Mouse (Mus musculus): Measurements from ENCODE around the gene Pla2g3.

The Pla2g3 gene

GRCm38 (mm10) chr11:3519051-3519726 is 31.1 kb downstream of the Pla2g3 start:
- in situ Hi-C loops (cut with MboI, MseI): loop anchor here (10.0 kb wide), 1 partner anchor 54 kb away; no protein-coding TSS in a partner anchor

DNA sequence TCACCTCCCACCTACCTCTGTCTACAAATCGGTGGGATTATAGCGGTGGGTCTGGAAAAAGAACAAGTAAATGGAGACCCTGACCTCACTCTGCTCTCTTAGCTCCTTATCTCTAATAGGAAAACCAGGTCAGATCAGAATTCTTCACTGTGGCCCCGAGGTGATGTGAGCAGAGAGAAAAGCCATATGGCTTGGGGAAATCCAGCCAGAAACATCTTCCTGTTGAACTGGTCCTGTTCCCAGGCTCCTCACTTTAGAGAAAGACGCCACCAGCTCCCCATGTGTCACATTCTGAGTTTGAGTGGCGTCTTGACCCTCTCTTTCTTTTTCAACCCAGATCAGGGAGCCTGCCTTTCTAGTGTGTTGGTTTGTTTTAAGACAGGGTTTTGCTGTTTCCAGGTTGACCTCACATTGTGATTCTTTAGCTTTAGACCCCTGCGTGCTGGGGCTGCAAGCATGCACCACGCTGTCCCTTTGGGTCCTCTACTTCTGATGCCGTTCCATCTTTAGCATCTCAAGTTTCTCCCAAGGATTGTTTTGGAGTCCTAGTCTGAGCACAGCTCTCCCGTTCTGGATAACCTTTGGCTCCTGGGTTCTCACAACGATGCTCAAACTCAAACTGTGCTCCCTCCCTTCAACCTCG is 31.8 kb downstream of the Pla2g3 start:
- in situ Hi-C loops (cut with MboI, MseI): loop anchor here (10.0 kb wide), 1 partner anchor 55 kb away; no protein-coding TSS in a partner anchor

- in situ Hi-C loops (cut with MboI, MseI): no loop called here
These were observed 32.8 kb downstream of the Pla2g3 start for GRCm38 (mm10) chr11:3520919-3521318.

DNA sequence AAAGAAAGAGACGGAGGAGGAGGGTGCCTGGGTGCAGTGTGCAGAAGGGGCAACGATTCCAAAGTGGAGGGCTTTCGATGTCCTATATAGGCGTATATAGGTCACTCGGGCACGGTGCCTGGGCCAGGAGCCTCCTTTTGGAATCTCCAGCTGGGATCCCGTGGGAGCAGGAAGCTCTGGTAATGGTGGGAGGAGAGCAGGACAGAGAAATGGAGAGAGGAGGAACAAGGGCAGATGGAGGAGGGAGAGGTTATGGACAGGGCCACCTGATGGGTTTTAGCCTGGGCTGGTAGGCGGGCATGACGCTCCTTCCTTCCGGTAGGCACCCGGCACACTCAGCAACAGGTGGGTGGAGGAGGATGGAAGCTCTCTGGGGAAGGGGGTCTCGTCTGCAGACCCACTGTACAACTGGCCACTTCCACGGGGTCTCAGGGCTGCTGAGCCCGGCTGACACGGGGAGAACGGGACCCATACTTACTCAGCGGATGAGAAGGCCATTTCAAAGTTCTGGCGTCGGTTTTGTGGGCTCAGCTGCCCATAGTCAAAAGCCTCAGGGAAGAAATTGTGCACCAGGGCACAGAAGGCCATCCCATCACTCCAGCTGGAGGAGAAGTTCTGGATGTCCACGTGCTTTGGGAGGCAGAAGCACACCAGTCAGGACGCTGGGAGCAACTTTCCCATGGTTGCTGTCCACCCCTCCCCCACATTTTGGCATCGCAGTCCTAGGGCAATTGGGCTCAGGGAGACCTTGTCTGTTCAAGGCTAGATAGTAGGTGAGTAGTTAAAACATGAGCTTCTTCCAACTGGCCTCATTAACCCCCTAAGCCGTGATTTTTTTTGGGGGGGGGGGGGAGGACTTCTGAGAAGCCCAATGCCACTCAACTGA is 33.5 kb downstream of the Pla2g3 start:
- in situ Hi-C loops (cut with MboI, MseI): no loop called here

DNA sequence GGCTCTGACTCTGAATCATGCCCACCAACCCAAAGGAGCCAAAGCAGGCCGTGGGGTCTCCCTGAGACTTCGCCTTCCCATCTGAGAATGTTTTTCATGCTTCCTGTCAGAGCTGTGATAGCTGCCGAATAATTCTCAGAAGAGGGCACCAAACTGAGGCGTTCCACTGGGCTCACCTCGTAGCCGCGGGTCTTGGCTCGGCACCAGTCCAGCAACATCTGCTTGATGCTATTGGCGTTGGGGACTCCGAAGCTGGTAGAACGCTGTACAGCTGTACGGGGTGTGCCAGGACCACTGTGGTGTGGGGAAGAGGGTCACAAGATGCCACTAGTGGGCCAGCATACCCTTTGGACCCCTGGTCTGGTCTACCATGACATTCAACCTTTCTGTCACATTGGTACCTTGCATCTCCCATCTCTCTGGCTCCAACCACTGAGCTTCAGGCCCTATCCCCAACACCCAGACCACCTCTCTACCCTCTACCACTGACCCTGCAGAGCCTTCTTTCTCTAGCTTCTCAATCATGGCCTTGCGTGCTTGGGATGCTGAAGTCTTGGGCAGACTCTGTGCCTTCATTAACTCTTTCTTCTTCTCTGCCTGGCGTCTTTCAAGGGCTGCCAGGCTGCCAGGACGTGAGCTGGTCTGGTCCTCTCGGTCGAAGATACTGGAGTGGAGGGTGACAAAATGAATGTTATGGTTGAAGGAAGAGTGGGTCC is 34.4 kb downstream of the Pla2g3 start:
- in situ Hi-C loops (cut with MboI, MseI): no loop called here

DNA sequence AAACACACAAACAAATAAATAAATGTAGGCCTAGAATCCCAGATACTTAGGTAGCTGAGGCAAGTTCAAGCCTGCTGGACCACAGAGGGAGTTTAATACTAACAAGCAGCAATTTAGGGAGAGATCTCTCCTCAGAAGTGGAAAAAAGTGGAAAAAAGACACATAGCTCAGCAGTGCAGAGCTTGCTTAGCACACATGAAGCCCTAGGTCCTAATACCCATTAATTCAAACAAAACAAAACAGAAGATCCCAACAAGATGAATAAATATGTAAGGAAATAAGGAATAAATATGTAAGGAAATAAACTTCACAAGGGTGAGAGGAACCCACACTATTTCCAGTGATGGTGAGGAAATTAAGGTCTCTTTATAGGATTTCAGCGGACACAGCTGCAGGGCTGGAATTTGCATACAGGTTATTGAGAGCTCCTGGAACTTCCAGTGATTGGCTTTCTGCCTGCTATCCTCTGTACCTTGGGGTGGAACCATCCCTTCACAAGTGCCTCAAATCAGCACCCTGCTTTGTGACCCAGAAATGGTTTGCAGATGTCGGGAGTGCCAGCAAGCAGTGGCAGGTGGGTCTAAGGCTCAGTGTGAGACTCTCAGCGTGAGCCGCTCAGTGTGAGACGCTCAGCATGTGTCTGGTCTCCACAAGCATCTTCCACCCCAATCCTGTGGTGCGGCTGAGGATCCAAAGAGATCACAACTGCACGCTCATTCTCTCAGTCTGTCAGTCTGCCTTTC is 35.9 kb downstream of the Pla2g3 start:
- in situ Hi-C loops (cut with MboI, MseI): no loop called here

DNA sequence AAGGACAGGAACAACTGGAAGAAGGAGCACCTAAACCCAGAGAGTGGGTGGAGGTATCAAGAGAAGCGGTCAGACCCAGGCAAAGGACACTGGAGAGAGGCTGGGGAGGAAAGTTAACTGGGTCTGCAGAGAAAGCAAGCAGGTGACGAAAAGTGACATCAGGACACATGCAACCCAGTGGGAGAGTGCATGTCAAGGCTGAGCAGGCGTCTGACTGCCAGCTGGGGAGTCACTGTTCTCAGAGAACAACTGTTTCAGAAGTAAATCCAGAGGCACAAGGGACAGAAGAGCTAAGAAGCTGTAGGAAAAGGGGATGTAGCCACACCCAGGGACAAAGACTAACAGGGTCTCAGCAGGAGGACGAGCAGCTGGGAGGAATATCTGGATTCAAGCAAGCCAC is 37.5 kb downstream of the Pla2g3 start:
- in situ Hi-C loops (cut with MboI, MseI): no loop called here

DNA sequence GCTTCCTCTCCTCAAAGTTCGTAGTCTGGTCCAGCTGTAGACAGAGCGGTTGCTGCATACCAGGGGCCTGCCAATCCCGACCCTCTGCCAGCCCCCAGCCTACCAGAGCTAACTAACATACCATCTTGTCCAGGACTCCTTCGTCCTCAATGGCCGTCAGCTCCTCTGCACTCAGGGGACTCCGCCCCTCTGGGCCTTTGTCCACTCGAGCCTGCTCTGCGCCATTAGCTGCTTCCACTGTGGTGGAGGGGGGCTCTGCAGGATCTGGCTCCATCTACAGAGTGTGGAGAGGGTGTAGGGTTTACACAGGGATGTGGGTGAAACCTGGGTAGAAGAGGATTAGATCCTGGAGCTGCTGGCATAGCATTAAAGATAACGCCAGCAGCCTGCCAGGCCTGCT is 38.1 kb downstream of the Pla2g3 start:
- in situ Hi-C loops (cut with MboI, MseI): no loop called here

DNA sequence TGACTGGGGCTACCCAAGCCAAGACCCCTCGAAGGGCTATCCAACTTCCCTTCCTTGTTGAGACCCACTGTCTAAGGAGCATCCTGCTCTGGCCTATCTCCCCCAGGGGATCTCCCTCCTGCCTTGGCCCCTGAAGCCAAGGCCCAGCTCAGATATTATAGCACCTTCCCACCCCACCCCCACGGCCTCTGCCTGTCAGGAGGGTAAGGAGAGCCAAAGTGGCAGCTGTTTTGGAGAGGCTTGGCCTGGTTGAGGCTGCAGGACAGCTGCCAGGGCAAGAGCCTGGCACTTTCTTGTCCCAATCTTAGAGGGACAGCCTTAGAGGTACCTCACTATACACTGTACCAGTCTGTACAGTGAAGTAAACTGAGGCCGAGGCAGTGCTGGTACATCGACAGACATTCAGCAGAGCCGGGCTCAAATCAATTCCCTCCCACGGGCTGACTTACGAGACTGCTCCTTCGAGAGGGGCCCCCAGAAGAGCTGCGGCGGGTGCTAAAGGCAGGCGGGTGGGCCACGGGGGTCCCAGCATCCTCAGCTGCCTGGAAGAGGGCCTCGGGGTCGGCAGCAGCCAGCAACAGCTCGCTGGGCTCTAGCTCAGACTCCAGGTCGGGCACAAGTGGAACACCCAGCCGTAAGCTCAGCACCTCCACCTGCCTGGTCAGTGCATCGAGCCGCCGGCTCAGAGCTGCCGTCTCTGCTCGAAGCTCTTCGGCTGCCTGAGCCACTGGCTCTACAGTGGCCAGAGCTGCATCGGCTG is 39.1 kb downstream of the Pla2g3 start:
- in situ Hi-C loops (cut with MboI, MseI): no loop called here

DNA sequence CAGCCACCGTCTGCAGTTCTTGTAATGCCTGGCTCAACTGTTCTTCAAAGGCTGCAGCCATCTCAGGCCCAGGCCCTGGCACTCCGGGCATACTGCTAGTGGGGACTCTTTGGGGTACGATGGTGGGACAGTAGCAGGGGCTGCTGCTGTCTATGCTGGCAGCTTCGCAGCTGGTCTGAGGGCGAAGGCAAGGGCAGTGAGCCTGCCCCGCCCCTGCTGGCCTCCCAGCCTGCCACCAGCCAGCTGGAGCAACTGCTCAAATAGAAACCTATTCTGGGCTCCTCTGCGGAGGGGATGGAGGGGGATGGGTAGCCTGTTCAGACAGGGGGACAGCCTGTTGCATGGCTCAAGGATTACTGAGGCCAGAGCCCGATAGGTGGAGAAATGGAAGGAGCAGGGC is 39.7 kb downstream of the Pla2g3 start:
- in situ Hi-C loops (cut with MboI, MseI): no loop called here

DNA sequence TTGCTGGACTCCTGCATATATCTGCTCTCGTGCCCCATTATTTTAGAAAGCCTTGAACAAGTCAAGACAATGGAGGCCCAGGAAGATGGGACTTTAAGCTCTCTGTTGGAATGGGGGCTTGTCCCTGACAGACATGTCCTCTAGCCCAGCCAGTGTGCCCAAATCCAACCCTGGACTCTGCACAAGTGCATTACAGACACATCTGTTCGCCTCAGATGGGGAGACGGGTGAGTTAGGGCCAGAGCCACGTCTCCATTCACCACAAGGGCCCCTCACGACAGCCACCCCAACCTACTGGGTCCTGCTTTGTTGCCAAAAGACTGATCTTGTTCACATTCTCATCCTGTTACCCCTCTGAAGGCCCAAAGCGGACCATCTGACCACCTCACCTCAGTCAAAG is 40.1 kb downstream of the Pla2g3 start:
- in situ Hi-C loops (cut with MboI, MseI): no loop called here

GRCm38 (mm10) chr11:3529476-3530252 is 41.6 kb downstream of the Pla2g3 start:
- in situ Hi-C loops (cut with MboI, MseI): no loop called here

- in situ Hi-C loops (cut with MboI, MseI): no loop called here
These were observed 42.6 kb downstream of the Pla2g3 start for GRCm38 (mm10) chr11:3530731-3531130.

GRCm38 (mm10) chr11:3531634-3532033 is 43.5 kb downstream of the Pla2g3 start:
- in situ Hi-C loops (cut with MboI, MseI): no loop called here

DNA sequence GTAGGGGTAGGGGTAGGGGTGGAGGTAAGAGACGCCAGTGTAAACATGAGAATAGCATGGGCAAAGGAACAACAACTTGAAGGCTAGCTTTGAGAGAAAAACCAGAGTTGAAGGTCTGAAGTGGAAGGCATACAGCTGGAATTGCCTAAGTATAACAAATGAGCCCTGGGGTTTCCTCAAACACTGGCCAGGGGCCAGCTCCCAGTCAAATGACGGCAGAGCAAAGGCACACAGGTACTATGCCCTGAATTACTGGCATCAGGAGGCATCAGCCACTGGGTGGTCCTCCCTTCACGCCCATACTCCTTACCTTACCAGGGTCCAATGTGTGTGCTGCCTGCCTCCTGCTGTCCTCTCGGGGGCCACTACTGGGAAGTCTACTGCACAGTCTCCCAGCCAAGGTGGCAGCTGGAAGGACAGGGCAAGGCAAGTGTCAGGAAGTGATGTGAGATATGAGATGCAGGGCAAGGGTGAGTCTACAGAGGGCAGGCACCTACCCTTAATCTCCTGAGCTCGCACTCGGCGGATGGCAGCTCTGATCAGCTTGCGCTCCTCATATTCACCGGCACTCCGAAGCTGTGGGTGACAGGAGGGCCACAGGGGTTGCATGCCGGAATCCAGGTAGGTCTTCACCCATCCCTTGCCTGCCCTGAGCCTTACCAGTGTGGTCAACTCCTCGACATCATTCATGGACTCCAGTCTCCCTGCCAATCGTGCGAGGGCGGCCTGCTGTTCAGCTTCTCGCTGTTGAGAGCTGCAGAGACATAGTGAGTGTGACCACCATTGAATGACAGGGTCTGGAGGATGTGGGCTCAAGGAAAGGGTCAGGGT is 44.2 kb downstream of the Pla2g3 start:
- in situ Hi-C loops (cut with MboI, MseI): no loop called here

- in situ Hi-C loops (cut with MboI, MseI): no loop called here
These were observed 45.4 kb downstream of the Pla2g3 start for GRCm38 (mm10) chr11:3533406-3533932.

DNA sequence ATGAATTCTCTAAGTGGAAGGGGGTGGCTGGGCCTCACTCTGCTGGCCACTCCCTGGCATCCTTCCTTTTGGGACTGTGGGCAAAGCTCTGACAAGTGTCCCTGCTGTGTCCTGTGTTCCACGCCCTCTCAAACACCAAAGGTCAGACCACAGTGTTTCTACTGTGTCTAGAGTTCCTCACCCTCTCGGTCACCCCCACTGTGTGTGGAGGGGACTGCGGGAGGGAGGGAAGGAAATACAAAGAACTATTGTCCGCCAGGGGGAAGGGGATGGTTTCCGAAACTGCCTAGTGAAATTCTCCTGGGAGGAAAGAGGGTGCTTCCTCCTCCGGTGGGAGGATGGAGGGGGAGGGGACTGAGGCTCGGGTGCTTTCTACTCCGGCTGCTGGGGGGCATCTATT is 46.9 kb downstream of the Pla2g3 start:
- in situ Hi-C loops (cut with MboI, MseI): no loop called here

- in situ Hi-C loops (cut with MboI, MseI): no loop called here
These were observed 47.4 kb downstream of the Pla2g3 start for GRCm38 (mm10) chr11:3535406-3535986.

Measured in T-helper 1 cell (primary cell).